Mouse (Mus musculus) granulocyte monocyte progenitor cell, adult 5-6 weeks (primary cell): Measurements from ENCODE around the gene Gm20479. TPM values are rescaled to one million over a fixed set of nuclear protein-coding genes. Genes with fewer than 3 reads are reported as not detected.

Experiments used
- ATAC-seq: replicated peaks from 2 replicates; pipeline ENCODE4 v1.8.0; 2016; ENCODE audit warnings: mild to moderate bottlenecking, moderate TSS enrichment, inconsistent platforms; ENCODE audit not compliant: poor library complexity, severe bottlenecking
- total RNA-seq, 2 experiments: library from RNA; stranded (forward) in 1 of 2; stranded (reverse) in 1 of 2; fragments of 200-712, 200-1000 nt in 1 of 2; fragments of >200 nt in 1 of 2; fragmentation: Nextera tagmentation in 1 of 2; gene quantifications; 2 replicates each; pipeline ENCODE4 v1.2.3; 2014 to 2017

Gm20479 gene
- total RNA-seq (2014; fragmentation: Nextera tagmentation) (not detected in 2 replicates), total RNA-seq (2017) (1.5 TPM in 1 of 2 replicates, not detected in the other)

DNA sequence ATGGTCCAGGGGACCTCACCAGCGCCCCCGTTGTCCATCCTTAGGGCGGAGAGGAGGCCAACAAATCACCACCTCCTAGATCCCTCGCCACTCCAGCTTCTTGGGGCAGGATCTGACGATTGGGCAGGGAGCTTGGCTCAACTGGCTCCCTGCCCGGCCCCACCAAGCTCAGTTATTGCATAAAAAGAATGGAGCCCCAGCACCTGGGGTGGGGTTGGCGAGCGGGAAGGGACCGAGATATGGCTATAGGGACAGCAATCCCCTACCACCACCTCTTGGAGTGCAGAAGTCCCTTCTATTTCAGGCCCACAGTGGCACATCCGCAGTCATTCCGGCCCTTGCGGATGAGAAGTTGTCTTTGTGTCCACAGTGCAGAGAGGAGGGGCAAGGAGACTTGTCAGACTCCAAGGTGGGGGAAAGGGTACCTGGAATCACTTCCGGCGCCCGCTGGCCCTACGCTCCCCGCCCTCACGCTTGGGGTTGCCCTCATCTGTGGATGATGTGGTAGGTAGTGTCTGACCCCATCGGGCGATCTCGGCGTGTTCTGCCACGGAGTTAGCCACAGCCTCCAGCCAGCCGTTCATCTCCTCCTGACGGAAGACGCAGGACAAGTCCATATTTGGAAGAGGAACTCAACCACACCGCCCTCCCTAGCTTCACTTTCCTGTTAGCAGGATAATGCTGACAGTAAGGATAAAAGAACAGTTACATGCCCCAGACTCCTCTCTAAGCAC lies at the start of gene Gm20479:
Gene Gm20479, minus strand, starts transcription at position 559 of the 734 bp plus-strand sequence.
- peak; percentile 26; the same call in 1 of the 2 replicates for ATAC-seq

GRCm38 (mm10) chr7:27406481-27406880 lies 49.3 kb upstream of the Gm20479 start:
- no peak for ATAC-seq

DNA sequence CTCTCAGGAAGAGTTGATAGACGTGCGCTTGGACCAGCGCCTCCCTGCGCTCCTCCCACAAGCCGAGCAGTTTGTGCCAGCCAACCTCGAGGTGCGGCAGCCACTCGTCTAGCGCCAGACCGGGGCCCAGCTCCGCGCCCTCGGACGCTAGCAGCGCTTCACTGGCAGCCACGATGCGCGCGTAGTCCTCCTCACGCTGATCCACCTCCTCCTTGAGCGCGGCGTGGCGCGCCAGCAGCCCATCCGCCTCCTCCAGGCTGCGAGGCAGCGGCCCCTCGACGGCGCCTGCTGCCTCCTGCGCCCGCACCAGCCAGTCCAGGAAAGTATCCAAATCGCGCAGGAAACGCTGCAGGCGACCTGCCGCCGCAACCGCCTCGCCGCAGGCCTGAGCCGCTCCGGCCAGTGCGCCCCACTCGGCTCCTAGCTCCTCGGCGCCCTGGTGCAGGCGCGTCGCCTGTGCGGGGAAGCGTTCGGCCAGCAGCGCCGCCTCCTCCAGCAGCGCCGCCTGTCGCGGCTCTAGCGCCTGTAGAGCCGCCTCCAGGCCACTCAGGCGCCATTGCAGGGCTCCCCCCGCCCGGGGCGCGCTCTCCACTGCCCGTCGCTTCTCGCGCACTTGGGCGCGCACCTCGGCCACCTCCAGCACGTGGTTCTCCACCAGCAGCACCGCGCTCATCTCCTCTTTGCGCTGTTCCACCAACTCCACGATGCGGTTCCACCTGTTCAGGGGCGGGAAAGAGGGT lies 47.2 kb upstream of the Gm20479 start:
- 0 out of 2 replicates have a peak, but pooled peaks have one; percentile 16 for ATAC-seq

DNA sequence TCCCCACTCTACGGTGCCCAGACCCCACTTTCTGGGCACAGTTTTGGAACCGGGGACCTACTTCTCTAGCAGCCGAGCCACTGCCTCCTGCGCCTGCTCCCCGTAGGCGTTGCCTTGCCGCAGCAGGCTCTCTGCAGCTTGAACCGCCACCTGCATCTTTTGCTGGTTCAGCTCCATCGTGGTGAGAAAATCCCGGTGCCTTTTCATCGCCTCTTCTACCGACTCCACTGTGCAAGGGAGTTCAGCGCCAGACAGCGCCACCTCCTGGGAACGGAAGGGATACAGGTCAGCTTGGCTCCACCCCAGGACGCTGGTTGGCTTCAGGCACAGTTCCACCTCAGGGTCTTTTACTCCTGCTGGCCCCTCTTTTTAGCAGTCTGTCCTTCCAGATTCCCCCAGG lies 45.5 kb upstream of the Gm20479 start:
- peak; percentile 83 for ATAC-seq

- ATAC-seq: no peak
These were observed 43.3 kb upstream of the Gm20479 start for GRCm38 (mm10) chr7:27400545-27400944.

GRCm38 (mm10) chr7:27397048-27397949 lies 40.1 kb upstream of the Gm20479 start:
- peak; percentile 95 for ATAC-seq

GRCm38 (mm10) chr7:27396184-27397047 lies 39.2 kb upstream of the Gm20479 start:
- ATAC-seq: peak; percentile 43; the same call in 1 of the 2 replicates

DNA sequence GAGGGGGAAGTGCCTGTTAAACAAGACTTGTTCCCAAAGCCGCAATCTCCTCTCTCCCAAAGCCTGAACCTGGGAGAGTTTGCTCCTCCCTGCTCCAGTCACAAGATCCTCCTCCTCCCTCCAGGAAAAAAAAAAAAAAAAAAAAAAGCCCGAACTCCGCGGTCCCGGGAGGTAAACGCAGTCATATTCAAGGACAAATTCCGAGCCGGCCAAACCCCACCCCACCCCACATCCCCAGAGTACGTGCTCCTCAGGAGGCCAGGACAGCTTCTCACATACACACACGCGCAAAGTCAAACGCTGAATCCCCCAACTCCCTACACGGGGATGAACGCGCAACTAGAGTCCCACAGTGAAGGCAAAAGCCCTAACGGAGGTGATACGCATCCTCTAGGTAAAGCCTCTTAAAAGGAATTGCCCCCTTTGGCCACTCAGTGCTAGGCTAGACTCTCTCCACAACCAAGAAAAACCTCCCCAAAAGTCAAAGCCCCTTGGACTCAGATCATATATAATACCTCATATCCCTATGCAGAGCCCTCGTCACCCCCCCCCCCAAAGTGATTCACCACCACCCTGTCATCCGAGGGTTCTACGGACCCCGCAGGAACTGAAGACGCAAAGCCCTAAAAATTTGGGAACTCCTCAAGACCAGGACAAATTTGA lies 38.4 kb upstream of the Gm20479 start:
- no peak for ATAC-seq

DNA sequence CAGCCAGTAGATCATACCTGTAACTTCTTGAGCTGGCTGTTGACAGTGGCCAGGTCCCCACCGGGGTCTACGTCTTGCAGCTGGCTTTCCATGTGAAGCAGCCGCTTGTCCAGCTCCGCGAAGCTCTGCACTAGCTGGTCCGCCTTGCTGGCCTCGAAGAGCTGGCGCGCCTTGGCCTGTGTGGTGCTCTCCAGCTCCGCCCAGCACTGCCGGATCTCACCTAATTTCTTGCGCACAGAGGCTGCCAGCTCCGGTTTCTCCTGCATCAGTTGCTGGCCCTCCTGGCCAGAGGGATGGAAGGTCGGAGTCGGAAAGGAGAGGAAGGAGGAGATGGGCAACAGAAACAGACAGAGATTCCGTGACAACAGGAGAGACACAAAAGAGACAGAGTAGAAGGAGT lies 34.2 kb upstream of the Gm20479 start:
- no peak for ATAC-seq

- ATAC-seq: no peak
These were observed 32.0 kb upstream of the Gm20479 start for GRCm38 (mm10) chr7:27389213-27389612.

- peak; percentile 79 for ATAC-seq
These were observed 27.5 kb upstream of the Gm20479 start for GRCm38 (mm10) chr7:27384731-27385130.

GRCm38 (mm10) chr7:27384134-27384533 lies 26.9 kb upstream of the Gm20479 start:
- no peak for ATAC-seq

GRCm38 (mm10) chr7:27383233-27383632 lies 26.0 kb upstream of the Gm20479 start:
- ATAC-seq: peak; percentile 59

DNA sequence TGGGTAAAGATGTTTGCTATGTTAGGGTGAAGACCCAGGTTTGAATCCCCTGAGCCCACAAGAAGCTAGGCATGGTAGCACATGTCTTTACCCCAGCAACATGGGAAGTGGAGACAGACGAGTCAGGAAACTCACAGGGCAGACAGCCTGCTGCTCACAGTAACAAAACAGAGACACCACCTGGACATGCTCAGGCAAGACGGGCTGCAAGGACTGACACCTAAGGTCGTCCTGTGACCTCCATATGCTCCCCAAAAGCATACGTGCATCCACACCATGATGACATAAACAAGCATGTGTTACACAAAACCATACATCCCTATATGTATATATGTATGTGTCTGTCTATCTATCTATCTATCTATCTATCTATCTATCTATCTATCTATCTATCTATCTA lies 24.3 kb upstream of the Gm20479 start:
- no peak for ATAC-seq

DNA sequence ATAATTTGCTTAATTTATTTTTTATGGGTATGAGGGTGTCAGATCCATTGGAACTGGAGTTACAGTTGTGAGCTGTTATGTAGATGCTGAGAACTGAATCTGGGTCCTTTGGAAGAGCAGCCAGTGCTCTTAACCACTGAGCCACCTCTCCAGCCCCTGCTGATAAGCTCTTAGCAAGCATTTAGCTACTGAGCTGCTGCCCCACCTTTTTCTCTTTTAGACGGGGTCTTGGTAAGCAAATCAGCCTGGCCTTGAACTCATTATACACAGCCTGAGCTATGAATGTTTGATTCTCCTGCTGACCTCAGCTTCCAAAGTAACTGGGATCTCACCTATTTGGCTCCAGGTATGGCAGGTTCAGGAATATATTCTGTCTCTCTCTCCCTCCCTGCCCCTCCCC lies 23.8 kb upstream of the Gm20479 start:
- no peak for ATAC-seq

DNA sequence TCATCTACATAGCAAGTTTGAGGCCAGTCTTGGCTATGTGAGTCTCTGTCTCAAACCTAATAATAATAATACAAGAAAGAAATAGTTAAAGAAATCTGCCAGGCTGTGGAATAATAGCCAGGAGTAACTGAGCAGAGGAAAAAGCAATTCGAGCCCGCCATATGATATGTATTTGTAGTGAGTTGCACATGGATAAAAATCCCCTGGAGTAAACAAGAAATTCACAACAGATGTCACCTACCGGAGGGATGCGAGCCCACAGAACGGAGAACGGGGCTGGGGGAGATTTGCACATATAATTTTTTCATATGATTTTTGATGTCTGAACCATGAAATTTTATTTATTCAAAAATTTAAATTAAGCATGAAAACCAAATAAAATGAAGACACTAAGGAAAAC lies 22.6 kb upstream of the Gm20479 start:
- ATAC-seq: no peak

DNA sequence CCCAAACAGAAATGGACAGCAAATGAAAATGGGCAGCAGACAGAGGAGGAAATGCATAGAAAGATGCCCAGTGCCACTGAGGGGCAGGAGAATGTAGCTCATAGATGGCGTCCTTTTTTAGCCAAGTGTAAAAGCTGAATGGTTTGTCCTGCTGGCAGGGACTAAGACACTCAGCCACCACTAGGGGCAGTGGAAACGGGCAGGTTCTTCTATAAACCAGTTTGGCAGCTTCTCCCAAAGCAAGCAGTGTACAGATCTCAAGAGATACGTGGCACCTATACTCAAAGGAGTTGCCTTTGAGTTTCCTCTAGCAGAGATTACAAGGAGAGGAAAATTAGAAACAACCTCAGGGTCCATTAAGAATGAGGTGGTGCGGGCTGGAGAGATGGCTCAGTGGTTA lies 21.2 kb upstream of the Gm20479 start:
- peak; percentile 68 for ATAC-seq

- peak; percentile 20; the same call in 1 of the 2 replicates for ATAC-seq
These were observed 18.1 kb upstream of the Gm20479 start for GRCm38 (mm10) chr7:27375274-27375673.
